Mouse (Mus musculus): ENCODE data around the gene Hoxb5.

DNA sequence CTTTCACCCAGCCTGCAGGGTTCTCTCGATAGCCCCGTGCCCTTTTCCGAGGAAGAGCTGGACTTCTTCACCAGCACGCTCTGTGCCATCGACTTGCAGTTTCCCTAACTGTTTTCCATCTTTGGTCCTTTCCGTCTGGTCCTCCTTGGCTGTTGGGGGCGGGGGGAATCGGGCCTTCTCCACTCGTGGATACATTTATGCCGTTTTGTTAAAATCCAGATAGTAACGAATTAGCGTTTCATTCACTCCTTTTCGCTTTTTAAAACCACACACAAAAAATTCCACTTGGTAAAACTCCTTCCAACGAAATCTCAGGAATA is 50.3 kb downstream of the Hoxb5 start:
- TF ChIP-seq CTCF (IDR thresholded peaks at IDR 0.05; ENCODE audit: borderline replicate concordance, control insufficient read depth, extremely low read depth, insufficient read depth, low read length, poor library complexity) (no peak), POLR2A (IDR thresholded peaks at IDR 0.05; ENCODE audit: control insufficient read depth, extremely low read depth, insufficient read depth, low read length, poor library complexity) (no peak)
